Mouse (Mus musculus) hindbrain, postnatal 0 days (tissue): ENCODE data around the gene Pwwp2b. TPM values are rescaled to one million over a fixed set of nuclear protein-coding genes. Genes with fewer than 3 reads are reported as not detected.

Experiments used
- ATAC-seq: fragments of 200-750 bp; cut with Nextera tagmentation; 2 replicates; pipeline ENCODE4 v1.8.0; 2017; ENCODE audit warnings: mild to moderate bottlenecking, moderate TSS enrichment, moderate library complexity
- DNase-seq: peaks from one replicate; pipeline ENCODE4 v3.0.0-alpha.2; 2015; ENCODE audit warnings: low spot score
- H3K27ac ChIP-seq: fragments of 300-500 bp; sonication (generic); 2 replicates; pipeline ENCODE4 v1.5.1; 2014; ENCODE audit warnings: mild to moderate bottlenecking
- H3K27me3 ChIP-seq: fragments of 300-500 bp; sonication (generic); 2 replicates; pipeline ENCODE4 v1.6.1; 2014; ENCODE audit warnings: low read length, mixed read lengths; ENCODE audit not compliant: insufficient read depth
- H3K36me3 ChIP-seq: fragments of 300-500 bp; sonication (generic); 2 replicates; pipeline ENCODE4 v1.6.1; 2014; ENCODE audit warnings: low read length, mixed read lengths; ENCODE audit not compliant: insufficient read depth
- H3K4me1 ChIP-seq: fragments of 300-500 bp; sonication (generic); 2 replicates; pipeline ENCODE4 v1.6.1; 2014; ENCODE audit warnings: antibody characterized with exemption, low read length, mixed read lengths; ENCODE audit not compliant: insufficient read depth
- H3K4me2 ChIP-seq: fragments of 300-500 bp; sonication (generic); 2 replicates; pipeline ENCODE4 v1.6.1; 2014; ENCODE audit warnings: low read depth, mild to moderate bottlenecking, low read length, moderate library complexity, mixed read lengths
- H3K4me3 ChIP-seq: fragments of 300-500 bp; sonication (generic); 2 replicates; pipeline ENCODE4 v1.5.1; 2014; ENCODE audit warnings: low read length
- H3K9ac ChIP-seq: fragments of 300-500 bp; sonication (generic); replicated peaks from 2 replicates; pipeline ENCODE4 v1.6.1; 2014; ENCODE audit warnings: mild to moderate bottlenecking, low read length, moderate library complexity, mixed read lengths
- H3K9me3 ChIP-seq: fragments of 300-500 bp; sonication (generic); 2 replicates; pipeline ENCODE4 v1.6.1; 2016; ENCODE audit warnings: low read length, mixed read lengths
- CTCF ChIP-seq: IDR thresholded peaks from 2 replicates; pipeline ENCODE4 v1.5.1; 2016; ENCODE audit warnings: antibody characterized with exemption, control low read depth, low read depth
- WGBS: fragments of 180-500 bp; shearing (Covaris S2); extraction: QIAGEN DNeasy Blood & Tissue Kit; methylation state at CpG from one replicate; pipeline ENCODE4 v1.1.7; 2014; 5-methylcytosine and 5-hydroxymethylcytosine counted together
- polyA plus RNA-seq: library from polyadenylated mRNA; unstranded; fragments of >200 nt; fragmentation: Nextera tagmentation; extraction: Ambion mirVana; gene quantifications from 2 replicates; pipeline ENCODE4 v1.2.1, GENCODE M21; 2015
- total RNA-seq: library from RNA; depleted of rRNA; stranded (reverse); fragments of >200 nt; gene quantifications from 2 replicates; pipeline ENCODE4 v1.2.3, GENCODE M21; 2014

The Pwwp2b gene
- total and polyA plus RNA-seq, 2 experiments from 2014 or later = 4.8 to 6.6 TPM

GRCm38 (mm10) chr7:139233714-139234113 lies 14.6 kb upstream of the Pwwp2b start:
- Histone ChIP-seq H3K4me2 (no peak overlapping the region), H3K9me3 (no peaks in the 10 kb centered on the region), H3K4me3 (no peak overlapping the region), H3K36me3 (no peaks in the 10 kb centered on the region), H3K9ac (no peak overlapping the region), H3K4me1 (peaks cover 6% of the 10 kb centered on the region; the same call in 1 of the 2 replicates), H3K27ac (no peak overlapping the region), H3K27me3 (no peaks in the 10 kb centered on the region)
- DNase-seq (peak; percentile 91), ATAC-seq (peak; percentile 85)
- TF ChIP-seq CTCF = peak; percentile 95
- 3% methylated on average over 7 of the region's 7 CpGs for WGBS

GRCm38 (mm10) chr7:139234426-139235188 lies 13.7 kb upstream of the Pwwp2b start:
- H3K4me3 ChIP-seq = no peak overlapping the region
- 0 out of 2 replicates have a peak overlapping the region, but pooled peaks have one; percentile 18 for H3K4me2 ChIP-seq
- no peak overlapping the region for H3K9ac ChIP-seq
- H3K4me1 ChIP-seq = peaks cover 6% of the 10 kb centered on the region; the same call in 1 of the 2 replicates
- H3K9me3 ChIP-seq = no peaks in the 10 kb centered on the region
- ATAC-seq = peak; percentile 64
- H3K27me3 ChIP-seq = no peaks in the 10 kb centered on the region
- H3K27ac ChIP-seq = 0 out of 2 replicates have a peak overlapping the region, but pooled peaks have one; percentile 26
- DNase-seq = peak; percentile 64
- 14% methylated on average over 18 of the region's 18 CpGs for WGBS
- peak; percentile 56 for TF ChIP-seq CTCF
- no peaks in the 10 kb centered on the region for H3K36me3 ChIP-seq

GRCm38 (mm10) chr7:139235651-139236358 lies 12.5 kb upstream of the Pwwp2b start:
- H3K9me3 ChIP-seq = no peaks in the 10 kb centered on the region
- DNase-seq (no peak), ATAC-seq (no peak; the same call in 1 of the 2 replicates)
- H3K4me3 ChIP-seq = no peak overlapping the region
- no peaks in the 10 kb centered on the region for H3K27me3 ChIP-seq
- no peak overlapping the region for H3K27ac ChIP-seq
- peak; percentile 33 for TF ChIP-seq CTCF
- peaks cover 6% of the 10 kb centered on the region; the same call in 1 of the 2 replicates for H3K4me1 ChIP-seq
- H3K36me3 ChIP-seq = no peaks in the 10 kb centered on the region
- H3K4me2 ChIP-seq = no peak overlapping the region
- 86% methylated on average over 12 of the region's 12 CpGs for WGBS
- no peak overlapping the region for H3K9ac ChIP-seq

DNA sequence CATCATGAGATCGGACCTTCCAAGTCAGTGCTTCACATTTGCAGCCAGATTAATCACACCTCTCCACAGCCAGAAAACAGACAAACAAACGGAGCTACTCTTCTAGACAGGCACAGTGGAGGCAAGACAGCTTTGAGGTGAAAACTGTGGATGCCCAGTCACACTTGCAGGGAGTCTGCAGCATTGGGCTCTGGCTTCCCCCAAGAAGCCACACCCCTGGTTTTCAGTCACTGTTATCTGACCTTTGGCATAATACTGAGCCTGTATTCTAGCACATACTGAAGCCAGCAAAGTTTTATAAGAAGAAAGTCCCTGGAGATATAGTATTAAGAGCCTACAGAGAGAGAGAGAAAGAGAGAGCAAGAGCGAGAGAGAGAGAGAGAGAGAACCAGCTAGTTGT lies 8.8 kb upstream of the Pwwp2b start:
- ATAC-seq = no peak

GRCm38 (mm10) chr7:139246086-139246485 lies 2.2 kb upstream of the Pwwp2b start:
- 74% methylated on average over 5 of the region's 5 CpGs for WGBS
- no peak overlapping the region for H3K4me2 ChIP-seq
- no peak overlapping the region for H3K27ac ChIP-seq
- DNase-seq = no peak
- no peak overlapping the region for H3K4me3 ChIP-seq
- no peaks in the 10 kb centered on the region for H3K27me3 ChIP-seq
- no peak for ATAC-seq
- peaks cover 20% of the 10 kb centered on the region; the same call in 1 of the 2 replicates for H3K4me1 ChIP-seq
- no peak overlapping the region for H3K9ac ChIP-seq
- TF ChIP-seq CTCF = no peak
- H3K9me3 ChIP-seq = no peaks in the 10 kb centered on the region
- no peaks in the 10 kb centered on the region for H3K36me3 ChIP-seq

More for the DNA sequence above, 8.8 kb upstream of the Pwwp2b start:
- DNase-seq = no peak
- no peaks in the 10 kb centered on the region for H3K9me3 ChIP-seq
- H3K4me2 ChIP-seq = no peak overlapping the region
- H3K9ac ChIP-seq = no peak overlapping the region
- H3K36me3 ChIP-seq = no peaks in the 10 kb centered on the region
- no peak for TF ChIP-seq CTCF
- no peak overlapping the region for H3K27ac ChIP-seq
- H3K4me3 ChIP-seq = no peak overlapping the region
- H3K4me1 ChIP-seq = peaks cover 6% of the 10 kb centered on the region; the same call in 1 of the 2 replicates
- whole genome bisulfite sequencing = 77% methylated on average over 3 of the region's 3 CpGs
- H3K27me3 ChIP-seq = no peaks in the 10 kb centered on the region

- Histone ChIP-seq H3K27ac (peak overlapping the region; percentile 58; the same call in 1 of the 2 replicates), H3K27me3 (no peaks in the 10 kb centered on the region), H3K9ac (peak overlapping the region; percentile 63), H3K9me3 (no peaks in the 10 kb centered on the region), H3K4me1 (peaks cover 26% of the 10 kb centered on the region; the same call in 1 of the 2 replicates), H3K36me3 (no peaks in the 10 kb centered on the region), H3K4me3 (peak overlapping the region; percentile 62), H3K4me2 (peak overlapping the region; percentile 98)
- no peak for TF ChIP-seq CTCF
- ATAC-seq (peak; percentile 39), DNase-seq (peak; percentile 62)
- WGBS = 8% methylated on average over 38 of the region's 38 CpGs
These were observed 1.1 kb upstream of the Pwwp2b start for GRCm38 (mm10) chr7:139246931-139247880.
